Mouse (Mus musculus): ENCODE measurements at regions not wholly inside any gene's neighbourhood (a gene's known extent, or its start where the extent isn't known, plus 50 kb on each side); places are given as distances from the start of the nearest gene placed in this dataset.

GRCm38 (mm10) chr4:23823516-23823915 lies 672.7 kb upstream of the Mms22l start:
- 72% methylated on average over 2 of the region's 2 CpGs for WGBS (ENCODE audit: insufficient replicate concordance)

GRCm38 (mm10) chr4:23826885-23827284 lies 669.4 kb upstream of the Mms22l start:
- no peak overlapping the region for H3K27ac ChIP-seq
- no peak overlapping the region for H3K4me2 ChIP-seq
- H3K27me3 ChIP-seq, result no peaks in the 10 kb centered on the region
- 2% methylated on average over 2 of the region's 2 CpGs for WGBS (ENCODE audit: insufficient replicate concordance)
- H3K4me1 ChIP-seq (replicated peaks), result no peaks in the 10 kb centered on the region
- H3K9ac ChIP-seq, result no peak overlapping the region
- ATAC-seq (ENCODE audit: low read depth) (no peak), DNase-seq (no peak)
- H3K36me3 ChIP-seq, result no peaks in the 10 kb centered on the region
- H3K4me3 ChIP-seq (replicated peaks), result no peak overlapping the region
- no peaks in the 10 kb centered on the region for H3K9me3 ChIP-seq (replicated peaks)

More at GRCm38 (mm10) chr4:23823516-23823915, 672.7 kb upstream of the Mms22l start:
- no peaks in the 10 kb centered on the region for H3K9me3 ChIP-seq (replicated peaks)
- no peak overlapping the region for H3K27ac ChIP-seq
- H3K4me1 ChIP-seq (replicated peaks), result no peaks in the 10 kb centered on the region
- no peaks in the 10 kb centered on the region for H3K27me3 ChIP-seq
- no peak overlapping the region for H3K4me3 ChIP-seq (replicated peaks)
- H3K36me3 ChIP-seq, result no peaks in the 10 kb centered on the region
- no peak overlapping the region for H3K4me2 ChIP-seq
- DNase-seq, result no peak
- ATAC-seq (ENCODE audit: low read depth), result no peak
- H3K9ac ChIP-seq, result no peak overlapping the region

GRCm38 (mm10) chr4:23832385-23833164 lies 663.7 kb upstream of the Mms22l start:
- no peaks in the 10 kb centered on the region for H3K4me1 ChIP-seq (replicated peaks)
- 53% methylated on average over 7 of the region's 7 CpGs for WGBS (ENCODE audit: insufficient replicate concordance)
- ATAC-seq (ENCODE audit: low read depth), result no peak

GRCm38 (mm10) chr4:23843609-23844287 lies 652.5 kb upstream of the Mms22l start:
- Histone ChIP-seq H3K9ac (no peak overlapping the region), H3K36me3 (no peaks in the 10 kb centered on the region), H3K27me3 (no peaks in the 10 kb centered on the region), H3K4me1 (replicated peaks) (no peaks in the 10 kb centered on the region), H3K9me3 (replicated peaks) (no peaks in the 10 kb centered on the region), H3K4me3 (replicated peaks) (no peak overlapping the region), H3K4me2 (no peak overlapping the region), H3K27ac (no peak overlapping the region)
- no peak for DNase-seq
- no peak for ATAC-seq (ENCODE audit: low read depth)
- WGBS (ENCODE audit: insufficient replicate concordance), result 54% methylated on average over 4 of the region's 4 CpGs

More at GRCm38 (mm10) chr4:23832385-23833164, 663.7 kb upstream of the Mms22l start:
- no peaks in the 10 kb centered on the region for H3K9me3 ChIP-seq (replicated peaks)
- H3K4me3 ChIP-seq (replicated peaks), result no peak overlapping the region
- no peak overlapping the region for H3K4me2 ChIP-seq
- H3K27me3 ChIP-seq, result no peaks in the 10 kb centered on the region
- H3K36me3 ChIP-seq, result no peaks in the 10 kb centered on the region
- DNase-seq, result no peak
- no peak overlapping the region for H3K9ac ChIP-seq
- H3K27ac ChIP-seq, result no peak overlapping the region

GRCm38 (mm10) chr4:23844288-23844971 lies 651.8 kb upstream of the Mms22l start:
- DNase-seq (no peak), ATAC-seq (ENCODE audit: low read depth) (no peak)
- Histone ChIP-seq H3K27me3 (no peaks in the 10 kb centered on the region), H3K36me3 (no peaks in the 10 kb centered on the region), H3K9ac (no peak overlapping the region), H3K27ac (no peak overlapping the region), H3K4me2 (no peak overlapping the region), H3K4me3 (replicated peaks) (no peak overlapping the region), H3K4me1 (replicated peaks) (no peaks in the 10 kb centered on the region), H3K9me3 (replicated peaks) (no peaks in the 10 kb centered on the region)
- 60% methylated on average over 2 of the region's 2 CpGs for WGBS (ENCODE audit: insufficient replicate concordance)

GRCm38 (mm10) chr4:23845263-23845662 lies 651.0 kb upstream of the Mms22l start:
- Histone ChIP-seq H3K9ac (no peak overlapping the region), H3K36me3 (no peaks in the 10 kb centered on the region), H3K9me3 (replicated peaks) (no peaks in the 10 kb centered on the region), H3K4me1 (replicated peaks) (no peaks in the 10 kb centered on the region), H3K27ac (no peak overlapping the region), H3K4me3 (replicated peaks) (no peak overlapping the region), H3K27me3 (no peaks in the 10 kb centered on the region), H3K4me2 (no peak overlapping the region)
- 50% methylated on average over 5 of the region's 5 CpGs for WGBS (ENCODE audit: insufficient replicate concordance)
- no peak for DNase-seq
- no peak for ATAC-seq (ENCODE audit: low read depth)

GRCm38 (mm10) chr4:23850640-23851039 lies 645.6 kb upstream of the Mms22l start:
- Histone ChIP-seq H3K36me3 (no peaks in the 10 kb centered on the region), H3K27ac (no peak overlapping the region), H3K9me3 (replicated peaks) (no peaks in the 10 kb centered on the region), H3K27me3 (no peaks in the 10 kb centered on the region), H3K4me3 (replicated peaks) (no peak overlapping the region), H3K4me2 (no peak overlapping the region), H3K9ac (no peak overlapping the region), H3K4me1 (replicated peaks) (no peaks in the 10 kb centered on the region)
- ATAC-seq (ENCODE audit: low read depth) (no peak), DNase-seq (no peak)
- 51% methylated on average over 2 of the region's 2 CpGs for WGBS (ENCODE audit: insufficient replicate concordance)

- Histone ChIP-seq H3K4me2 (no peak overlapping the region), H3K9me3 (replicated peaks) (no peaks in the 10 kb centered on the region), H3K4me1 (replicated peaks) (no peaks in the 10 kb centered on the region), H3K9ac (no peak overlapping the region), H3K27me3 (no peaks in the 10 kb centered on the region), H3K27ac (no peak overlapping the region), H3K36me3 (no peaks in the 10 kb centered on the region), H3K4me3 (replicated peaks) (no peak overlapping the region)
- DNase-seq, result no peak
- ATAC-seq (ENCODE audit: low read depth), result no peak
- WGBS (ENCODE audit: insufficient replicate concordance), result 50% methylated on average over 3 of the region's 3 CpGs
These were observed 633.8 kb upstream of the Mms22l start for GRCm38 (mm10) chr4:23862437-23862836.

GRCm38 (mm10) chr4:23880007-23880406 lies 616.2 kb upstream of the Mms22l start:
- DNase-seq, result no peak
- Histone ChIP-seq H3K4me1 (replicated peaks) (no peaks in the 10 kb centered on the region), H3K27ac (no peak overlapping the region), H3K4me3 (replicated peaks) (no peak overlapping the region), H3K36me3 (no peaks in the 10 kb centered on the region), H3K4me2 (no peak overlapping the region), H3K27me3 (no peaks in the 10 kb centered on the region), H3K9ac (no peak overlapping the region), H3K9me3 (replicated peaks) (no peaks in the 10 kb centered on the region)
- ATAC-seq (ENCODE audit: low read depth), result no peak
- WGBS (ENCODE audit: insufficient replicate concordance), result 71% methylated on average over 7 of the region's 7 CpGs

- H3K36me3 ChIP-seq, result no peaks in the 10 kb centered on the region
- no peak for ATAC-seq (ENCODE audit: low read depth)
- H3K9ac ChIP-seq, result no peak overlapping the region
- H3K4me3 ChIP-seq (replicated peaks), result no peak overlapping the region
- H3K27ac ChIP-seq, result no peak overlapping the region
- 24% methylated on average over 4 of the region's 4 CpGs for WGBS (ENCODE audit: insufficient replicate concordance)
- no peak for DNase-seq
- H3K9me3 ChIP-seq (replicated peaks), result 0 out of 2 replicates have a peak, but pooled peaks cover 2% of the 10 kb centered on the region
- H3K4me1 ChIP-seq (replicated peaks), result no peaks in the 10 kb centered on the region
- H3K4me2 ChIP-seq, result no peak overlapping the region
- no peaks in the 10 kb centered on the region for H3K27me3 ChIP-seq
These were observed 582.9 kb upstream of the Mms22l start for GRCm38 (mm10) chr4:23913396-23913795.

GRCm38 (mm10) chr4:23913822-23914221 lies 582.4 kb upstream of the Mms22l start:
- no peaks in the 10 kb centered on the region for H3K36me3 ChIP-seq
- no peak overlapping the region for H3K4me3 ChIP-seq (replicated peaks)
- WGBS (ENCODE audit: insufficient replicate concordance), result 53% methylated on average over 4 of the region's 4 CpGs
- H3K4me1 ChIP-seq (replicated peaks), result no peaks in the 10 kb centered on the region
- no peak for ATAC-seq (ENCODE audit: low read depth)
- no peak overlapping the region for H3K27ac ChIP-seq
- DNase-seq, result no peak
- H3K4me2 ChIP-seq, result no peak overlapping the region
- H3K27me3 ChIP-seq, result no peaks in the 10 kb centered on the region
- H3K9ac ChIP-seq, result no peak overlapping the region
- H3K9me3 ChIP-seq (replicated peaks), result 0 out of 2 replicates have a peak, but pooled peaks cover 2% of the 10 kb centered on the region

Measured in liver, embryonic 13.5 days (tissue).